Mouse (Mus musculus) intestine, embryonic 15.5 days (tissue): ENCODE measurements around the gene Usp5. TPM values are rescaled to one million over a fixed set of nuclear protein-coding genes. Genes with fewer than 3 reads are reported as not detected.

Experiments used
- ATAC-seq: fragments of 200-750 bp; cut with Nextera tagmentation; 2 replicates; pipeline ENCODE4 v1.8.0; 2017; ENCODE audit warnings: moderate TSS enrichment, moderate library complexity
- H3K27ac ChIP-seq: fragments of 300-500 bp; sonication (generic); 2 replicates; pipeline ENCODE4 v1.5.1; 2015; ENCODE audit warnings: mild to moderate bottlenecking, inconsistent platforms
- H3K27me3 ChIP-seq: fragments of 300-500 bp; sonication (generic); replicated peaks from 2 replicates; pipeline ENCODE4 v1.6.1; 2015; ENCODE audit warnings: inconsistent platforms
- H3K36me3 ChIP-seq: fragments of 300-500 bp; sonication (generic); 2 replicates; pipeline ENCODE4 v1.6.1; 2015; ENCODE audit warnings: inconsistent platforms
- H3K4me1 ChIP-seq: fragments of 300-500 bp; sonication (generic); replicated peaks from 2 replicates; pipeline ENCODE4 v1.6.1; 2015; ENCODE audit warnings: inconsistent platforms
- H3K4me2 ChIP-seq: fragments of 300-500 bp; sonication (generic); replicated peaks from 2 replicates; pipeline ENCODE4 v1.6.1; 2015; ENCODE audit warnings: mild to moderate bottlenecking, inconsistent platforms
- H3K4me3 ChIP-seq: fragments of 300-500 bp; sonication (generic); replicated peaks from 2 replicates; pipeline ENCODE4 v1.5.1; 2015; ENCODE audit warnings: inconsistent platforms
- H3K9ac ChIP-seq: fragments of 300-500 bp; sonication (generic); 2 replicates; pipeline ENCODE4 v1.6.1; 2015; ENCODE audit warnings: inconsistent platforms
- H3K9me3 ChIP-seq: fragments of 300-500 bp; sonication (generic); 2 replicates; pipeline ENCODE4 v1.6.1; 2016; ENCODE audit warnings: inconsistent platforms
- WGBS: fragments of 180-500 bp; shearing (Covaris S2); methylation state at CpG from one replicate; pipeline ENCODE4 v1.1.7; 2015; 5-methylcytosine and 5-hydroxymethylcytosine counted together
- polyA plus RNA-seq: library from polyadenylated mRNA; unstranded; fragments of >200 nt; fragmentation: Nextera tagmentation; extraction: Ambion mirVana; gene quantifications from 2 replicates; pipeline ENCODE4 v1.2.1, GENCODE M21; 2015

The Usp5 gene
- polyA plus RNA-seq, 1 experiment from 2014 or later: 116 TPM

DNA sequence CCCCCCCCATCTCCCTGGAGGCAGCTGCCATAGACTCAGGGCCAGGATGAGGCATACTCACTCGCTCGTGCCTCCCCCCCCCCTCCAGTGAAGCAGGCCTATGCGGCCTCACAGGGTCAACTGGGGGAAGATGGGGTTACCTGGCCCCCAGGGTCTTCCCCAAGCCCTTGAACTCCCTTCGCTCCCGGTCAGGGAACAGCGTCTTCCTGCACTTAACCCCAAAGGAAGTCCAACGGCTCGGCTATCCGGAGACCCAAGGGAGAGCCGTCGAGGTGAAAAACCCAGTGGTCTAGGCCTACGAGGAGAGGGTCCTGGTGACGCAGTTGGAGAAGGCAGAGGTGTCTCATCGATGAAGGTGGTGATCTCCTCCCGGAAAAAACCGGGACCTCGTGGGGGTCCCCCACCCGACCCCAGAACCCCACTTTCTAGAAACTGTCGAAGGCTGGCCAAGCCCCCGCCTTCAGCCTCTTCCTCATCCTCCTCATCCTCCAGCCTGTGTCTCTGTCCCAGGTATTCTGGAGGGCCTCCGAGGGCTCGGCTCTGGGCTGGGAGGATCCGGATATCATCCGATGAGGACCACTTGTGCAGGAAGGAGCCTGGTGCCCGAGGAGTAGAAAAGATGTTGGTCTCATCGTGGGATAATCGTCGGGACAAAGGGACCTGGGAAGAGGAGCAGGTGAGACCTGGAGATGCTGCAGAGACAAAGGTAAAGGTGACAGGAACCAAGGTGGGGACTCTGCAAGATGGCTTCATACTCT lies 29.5 kb upstream of the Usp5 start:
- no peaks in the 10 kb centered on the region for H3K9me3 ChIP-seq
- H3K4me2 ChIP-seq: peak overlapping the region; percentile 95
- H3K36me3 ChIP-seq: no peaks in the 10 kb centered on the region
- no peak for ATAC-seq
- no peak overlapping the region for H3K4me3 ChIP-seq
- no peak overlapping the region for H3K9ac ChIP-seq
- WGBS: 75% methylated on average over 28 of the region's 28 CpGs
- peaks cover 32% of the 10 kb centered on the region for H3K4me1 ChIP-seq
- peaks cover 21% of the 10 kb centered on the region for H3K27me3 ChIP-seq
- no peak overlapping the region for H3K27ac ChIP-seq

DNA sequence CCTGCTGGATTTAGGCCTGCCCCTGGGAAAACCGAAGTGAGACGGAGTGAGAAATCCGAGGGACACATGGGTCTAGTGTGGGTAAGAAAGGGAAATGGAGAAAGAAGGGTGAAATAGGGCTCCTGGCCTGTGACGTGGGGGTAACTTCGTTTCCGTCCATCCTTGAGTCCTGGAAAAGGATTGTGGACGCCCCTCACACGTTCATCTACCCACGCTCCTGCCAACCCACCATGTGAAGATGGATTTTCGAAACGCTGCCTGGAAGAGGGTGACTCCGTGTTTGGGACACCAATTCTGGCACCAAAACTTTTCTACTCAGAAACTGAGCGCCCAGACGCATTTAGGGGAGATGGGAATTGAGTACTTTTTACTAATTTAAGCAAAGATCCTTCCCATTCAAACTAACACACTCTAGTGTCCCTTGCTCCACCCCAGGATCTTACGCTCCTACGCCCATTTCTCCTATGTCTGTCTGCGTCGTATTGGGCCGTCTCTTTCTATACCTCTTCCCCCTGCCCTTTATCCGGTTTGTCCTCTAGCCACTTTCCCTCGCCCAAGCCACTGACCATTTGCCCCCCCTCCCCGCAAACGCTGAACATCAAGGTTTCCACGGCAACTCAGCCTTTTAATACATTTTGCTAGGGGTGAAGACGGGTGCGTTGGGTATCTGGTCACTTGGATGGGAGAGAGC lies 28.7 kb upstream of the Usp5 start:
- Histone ChIP-seq H3K9ac (peak overlapping the region; percentile 83; the same call in 1 of the 2 replicates), H3K27ac (peak overlapping the region; percentile 95; the same call in 1 of the 2 replicates), H3K4me3 (peak overlapping the region; percentile 81), H3K4me2 (peak overlapping the region; percentile 95), H3K4me1 (peaks cover 27% of the 10 kb centered on the region), H3K27me3 (peaks cover 19% of the 10 kb centered on the region), H3K36me3 (no peaks in the 10 kb centered on the region), H3K9me3 (no peaks in the 10 kb centered on the region)
- ATAC-seq: no peak
- WGBS: 28% methylated on average over 26 of the region's 26 CpGs

DNA sequence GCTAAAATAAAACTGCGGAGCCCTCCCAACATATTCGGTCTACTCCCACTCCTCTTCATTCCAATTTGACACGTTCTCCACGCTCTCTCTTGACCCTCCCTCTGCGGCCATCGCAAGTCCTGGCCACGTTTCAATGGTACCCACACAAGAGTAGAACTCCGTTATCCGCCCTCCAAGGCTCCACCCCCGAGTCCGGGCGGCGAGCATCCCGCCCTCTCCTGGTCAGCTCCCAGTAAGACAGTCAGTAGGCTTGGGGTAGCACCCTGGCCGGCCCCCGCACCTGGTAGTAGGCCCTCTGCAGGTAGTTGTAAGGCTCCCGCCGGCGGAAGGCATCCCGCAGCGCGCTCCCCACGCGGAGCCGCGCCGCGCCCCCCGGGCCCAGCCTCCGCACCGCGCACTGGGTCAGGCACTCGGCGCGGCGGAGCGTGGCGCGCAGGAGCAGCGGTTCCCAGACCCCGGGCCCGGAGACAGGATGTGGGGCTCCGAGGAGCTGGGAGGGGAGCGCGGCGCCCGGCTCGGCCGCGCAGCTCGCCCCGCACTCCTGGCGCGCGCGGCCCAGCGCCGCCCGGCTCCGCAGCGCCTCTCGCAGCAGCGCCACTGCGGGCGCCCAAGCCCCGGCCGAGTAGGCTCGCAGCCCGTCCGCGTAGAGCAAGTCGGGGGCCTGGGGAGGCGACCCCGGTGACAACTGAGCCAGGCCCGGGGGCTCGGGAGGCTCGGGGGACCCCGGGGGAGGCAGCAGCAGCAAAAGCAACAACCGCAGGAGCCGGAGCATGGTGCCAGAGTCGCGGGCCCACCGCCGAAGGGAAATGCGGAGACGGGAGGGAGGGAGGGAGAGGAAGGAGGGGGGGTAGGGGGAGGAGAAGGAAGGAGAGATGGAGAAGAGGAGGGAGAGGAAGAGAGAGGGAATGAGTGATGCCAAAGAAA lies 27.9 kb upstream of the Usp5 start, which contains the start of gene P3h3:
P3h3 (minus strand) TSS at position 837 of the 924 bp plus-strand sequence.
- Histone ChIP-seq H3K27me3 (peaks cover 16% of the 10 kb centered on the region; the same call in 1 of the 2 replicates), H3K27ac (peak within 1 kb of the TSS; percentile 95), H3K4me3 (peak within 1 kb of the TSS; percentile 81), H3K9me3 (no peaks in the 10 kb centered on the region), H3K4me2 (peak within 1 kb of the TSS; percentile 95), H3K4me1 (peaks cover 23% of the 10 kb centered on the region), H3K9ac (peak within 1 kb of the TSS; percentile 83), H3K36me3 (no peaks in the 10 kb centered on the region)
- peak; percentile 89 for ATAC-seq
- WGBS: under 1% methylated on average over 81 of the region's 86 CpGs

- peak; percentile 42; the same call in 1 of the 2 replicates for ATAC-seq
- Histone ChIP-seq H3K9ac (peak overlapping the region; percentile 83), H3K9me3 (no peaks in the 10 kb centered on the region), H3K36me3 (no peaks in the 10 kb centered on the region), H3K4me2 (peak overlapping the region; percentile 95), H3K4me3 (peak overlapping the region; percentile 81), H3K4me1 (peaks cover 23% of the 10 kb centered on the region), H3K27me3 (peaks cover 15% of the 10 kb centered on the region; the same call in 1 of the 2 replicates), H3K27ac (peak overlapping the region; percentile 95; the same call in 1 of the 2 replicates)
- WGBS: 9% methylated on average over 14 of the region's 14 CpGs
These were observed 27.0 kb upstream of the Usp5 start for GRCm38 (mm10) chr6:124856321-124856720.

DNA sequence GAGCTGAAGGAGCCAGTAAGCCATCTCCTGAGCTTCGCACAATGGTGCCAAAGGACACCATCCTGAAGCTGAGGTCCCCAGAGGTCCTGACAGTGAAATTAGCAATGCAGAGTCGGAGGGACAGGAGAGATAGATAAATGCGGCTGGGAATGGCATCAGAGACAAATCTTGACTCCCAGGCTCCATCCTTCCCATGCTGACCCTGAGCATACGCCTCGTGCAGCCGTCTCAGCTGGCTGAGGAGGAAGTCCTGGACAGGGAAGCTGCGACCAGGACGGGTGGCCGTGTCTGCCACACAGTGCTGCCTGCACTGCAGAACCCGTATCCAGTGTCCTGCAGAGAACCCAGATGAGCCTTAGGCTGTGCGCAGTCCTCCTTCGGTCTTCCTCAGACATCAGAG lies 25.4 kb upstream of the Usp5 start:
- Histone ChIP-seq H3K4me1 (peaks cover 17% of the 10 kb centered on the region; the same call in 1 of the 2 replicates), H3K36me3 (no peaks in the 10 kb centered on the region), H3K9me3 (no peaks in the 10 kb centered on the region), H3K9ac (0 out of 2 replicates have a peak overlapping the region, but pooled peaks have one; percentile 8), H3K4me2 (no peak overlapping the region), H3K27me3 (peaks cover 12% of the 10 kb centered on the region; the same call in 1 of the 2 replicates), H3K27ac (no peak overlapping the region), H3K4me3 (no peak overlapping the region)
- 76% methylated on average over 12 of the region's 12 CpGs for WGBS
- no peak for ATAC-seq

DNA sequence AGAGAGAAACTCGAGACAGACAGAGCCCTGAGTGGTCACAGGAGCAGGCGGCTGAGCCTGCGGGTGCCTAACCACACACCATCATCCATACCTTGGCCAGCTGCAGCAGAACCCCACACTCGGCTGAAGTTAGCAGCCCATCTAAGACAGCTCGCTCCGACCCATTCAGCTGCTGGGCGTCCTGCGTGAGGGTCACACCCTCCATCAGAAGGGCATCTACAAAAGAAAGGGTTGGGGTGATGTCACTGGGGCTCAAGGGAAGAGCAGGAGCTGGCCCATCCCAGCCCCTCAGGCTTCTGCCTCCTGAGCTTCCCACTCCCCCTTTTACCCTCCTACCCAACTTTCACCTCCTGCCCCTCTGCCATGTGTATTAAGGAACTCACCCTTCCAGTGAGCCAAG lies 21.3 kb upstream of the Usp5 start:
- no peak overlapping the region for H3K27ac ChIP-seq
- ATAC-seq: no peak

DNA sequence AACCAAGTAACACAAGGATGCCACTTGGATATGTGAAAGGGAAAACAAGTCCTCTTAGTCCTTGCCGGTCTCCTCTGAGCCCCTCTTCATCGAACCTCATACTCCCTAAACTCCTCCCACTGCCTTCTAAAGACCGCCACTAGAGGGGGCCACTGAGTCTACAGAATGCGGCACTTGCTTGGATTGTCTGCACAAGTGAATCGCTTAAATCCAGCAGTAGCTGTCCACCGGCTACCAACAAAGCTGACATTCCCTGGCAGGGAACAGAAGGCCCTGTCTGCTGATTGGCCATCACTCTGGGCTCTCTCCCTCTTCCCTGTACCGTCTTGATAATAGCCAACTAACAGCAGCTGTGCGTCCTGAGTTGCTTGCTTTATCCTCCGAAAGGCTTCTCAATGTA lies 18.0 kb upstream of the Usp5 start:
- H3K36me3 ChIP-seq: peaks cover 6% of the 10 kb centered on the region; the same call in 1 of the 2 replicates
- no peak overlapping the region for H3K27ac ChIP-seq
- no peaks in the 10 kb centered on the region for H3K27me3 ChIP-seq
- no peaks in the 10 kb centered on the region for H3K4me1 ChIP-seq
- 9% methylated on average over 9 of the region's 9 CpGs for WGBS
- ATAC-seq: peak; percentile 69
- H3K4me3 ChIP-seq: no peak overlapping the region
- no peak overlapping the region for H3K4me2 ChIP-seq
- H3K9ac ChIP-seq: no peak overlapping the region
- no peaks in the 10 kb centered on the region for H3K9me3 ChIP-seq

More for the DNA sequence above, 21.3 kb upstream of the Usp5 start:
- Histone ChIP-seq H3K4me3 (no peak overlapping the region), H3K4me2 (no peak overlapping the region), H3K9ac (no peak overlapping the region), H3K9me3 (no peaks in the 10 kb centered on the region), H3K27me3 (no peaks in the 10 kb centered on the region), H3K4me1 (no peaks in the 10 kb centered on the region), H3K36me3 (no peaks in the 10 kb centered on the region)
- 58% methylated on average over 8 of the region's 8 CpGs for WGBS

DNA sequence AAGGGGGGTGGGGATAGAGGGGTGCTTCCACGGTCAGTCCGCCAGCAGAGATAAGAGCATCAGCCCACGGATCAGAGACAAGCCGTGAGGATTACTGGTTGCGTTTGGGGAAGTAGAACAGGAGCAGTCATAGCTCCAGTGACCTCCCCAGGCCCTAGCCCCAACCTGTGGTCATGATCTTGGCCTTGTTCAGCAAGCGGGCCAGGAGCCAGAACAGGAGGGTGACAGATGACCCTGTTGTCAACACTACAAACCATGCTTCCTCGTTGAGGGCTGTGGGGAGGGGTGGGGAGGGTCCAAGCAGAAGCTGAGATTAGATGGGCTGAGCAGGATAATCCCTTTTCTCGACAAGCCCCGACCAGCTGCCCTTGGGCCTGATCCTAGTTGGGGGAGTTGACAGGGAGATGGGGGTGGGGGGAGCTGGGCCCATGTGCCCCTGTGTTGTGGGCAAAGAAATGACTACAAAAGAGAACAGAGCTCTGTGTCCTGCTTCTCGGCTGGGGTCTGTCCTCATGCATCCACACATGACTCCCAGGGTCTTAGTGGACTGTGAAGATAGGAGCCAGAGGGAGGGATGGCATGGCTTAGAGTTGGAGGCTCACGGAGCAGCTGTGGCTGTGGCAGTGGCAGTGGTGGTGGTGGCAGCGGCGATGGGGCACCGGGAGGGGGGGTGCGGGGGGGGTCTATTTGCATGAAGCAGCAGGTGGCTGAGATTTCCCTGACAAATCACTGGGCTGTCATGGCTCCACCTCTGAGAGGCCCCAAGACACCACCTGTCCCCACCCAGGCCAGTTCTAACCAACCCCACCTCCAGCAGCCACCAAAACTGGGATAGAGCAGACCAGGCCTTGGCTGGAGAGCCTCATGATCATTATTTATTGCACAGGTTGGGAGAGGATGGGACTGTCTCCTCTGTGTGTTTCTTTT lies 11.2 kb upstream of the Usp5 start, which contains the start of gene Gnb3:
Gnb3 (minus strand) TSS at position 35 of the 927 bp plus-strand sequence.
- WGBS: 27% methylated on average over 15 of the region's 15 CpGs
- H3K27ac ChIP-seq: no peak within 1 kb of the TSS
- H3K4me3 ChIP-seq: no peak within 1 kb of the TSS
- H3K36me3 ChIP-seq: peaks cover 6% of the 10 kb centered on the region; the same call in 1 of the 2 replicates
- H3K9me3 ChIP-seq: no peaks in the 10 kb centered on the region
- peak; percentile 21; the same call in 1 of the 2 replicates for ATAC-seq
- H3K4me2 ChIP-seq: no peak within 1 kb of the TSS
- H3K9ac ChIP-seq: no peak within 1 kb of the TSS; the same call in 1 of the 2 replicates
- H3K4me1 ChIP-seq: peaks cover 13% of the 10 kb centered on the region; the same call in 1 of the 2 replicates
- H3K27me3 ChIP-seq: no peaks in the 10 kb centered on the region

DNA sequence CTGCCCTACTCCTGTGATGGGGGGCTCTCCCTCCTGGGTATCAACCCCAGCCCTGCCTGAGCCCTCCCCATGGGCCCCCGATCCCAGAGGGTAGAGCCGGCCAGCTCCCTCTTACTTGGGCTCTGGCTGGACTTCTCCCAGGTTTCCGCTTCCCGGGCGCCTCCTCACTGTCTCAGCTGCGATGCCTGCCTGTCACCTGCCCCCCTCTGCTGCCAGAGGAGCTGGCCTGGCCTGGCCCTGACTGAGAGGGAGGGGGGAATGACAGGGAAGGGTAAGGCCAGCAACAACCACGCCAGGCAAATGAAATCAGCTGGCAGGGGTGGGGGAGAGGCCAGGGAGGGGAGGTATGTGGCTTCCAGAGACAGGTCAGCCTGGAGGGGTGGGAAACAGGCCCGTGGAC lies 10.5 kb upstream of the Usp5 start:
- no peaks in the 10 kb centered on the region for H3K9me3 ChIP-seq
- ATAC-seq: peak; percentile 6; the same call in 1 of the 2 replicates
- H3K27me3 ChIP-seq: no peaks in the 10 kb centered on the region
- peaks cover 13% of the 10 kb centered on the region; the same call in 1 of the 2 replicates for H3K4me1 ChIP-seq
- WGBS: 9% methylated on average over 8 of the region's 8 CpGs
- H3K36me3 ChIP-seq: peaks cover 1% of the 10 kb centered on the region; the same call in 1 of the 2 replicates
- no peak overlapping the region for H3K4me3 ChIP-seq
- H3K4me2 ChIP-seq: no peak overlapping the region
- H3K9ac ChIP-seq: no peak overlapping the region; the same call in 1 of the 2 replicates
- no peak overlapping the region for H3K27ac ChIP-seq

DNA sequence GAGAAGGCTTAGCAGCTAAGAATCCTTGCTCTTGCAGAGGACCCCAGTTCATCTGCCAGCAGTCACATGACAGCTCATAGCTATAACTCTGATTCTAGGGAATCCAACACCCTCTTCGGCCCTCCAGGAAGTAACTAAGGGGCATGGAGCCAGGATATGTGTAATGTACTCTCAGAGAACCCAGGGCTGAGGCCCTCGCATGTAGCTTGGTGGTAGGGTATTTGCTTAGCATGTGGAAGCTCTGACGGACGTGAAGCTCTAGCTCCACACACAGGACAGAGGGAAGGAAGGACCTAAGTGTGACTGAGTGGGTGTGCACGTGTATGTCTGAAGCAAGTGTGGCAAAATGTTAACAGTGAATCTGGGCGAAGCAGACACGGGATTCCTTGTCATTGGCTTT lies 7.1 kb upstream of the Usp5 start:
- no peak overlapping the region for H3K4me2 ChIP-seq
- H3K36me3 ChIP-seq: peaks cover 9% of the 10 kb centered on the region
- no peaks in the 10 kb centered on the region for H3K9me3 ChIP-seq
- H3K4me1 ChIP-seq: peaks cover 21% of the 10 kb centered on the region; the same call in 1 of the 2 replicates
- no peaks in the 10 kb centered on the region for H3K27me3 ChIP-seq
- 77% methylated on average over 7 of the region's 7 CpGs for WGBS
- no peak overlapping the region for H3K27ac ChIP-seq
- ATAC-seq: no peak
- 0 out of 2 replicates have a peak overlapping the region, but pooled peaks have one; percentile 12 for H3K9ac ChIP-seq
- no peak overlapping the region for H3K4me3 ChIP-seq
